ENCODE assay signal across 20 mouse cellular contexts in genomic region chr13:92467891-92468290, GRCm38 (mm10). TPM values are rescaled to one million over a fixed set of nuclear protein-coding genes. Genes with fewer than 3 reads are reported as not detected.
"Had no signal": no experiment of that assay in that cellular context is flagged by ENCODE, and none has a peak within 500 bp of the region (broad histone marks: within the 10 kb centered on the region; RNA-seq: fewer than 3 reads in every experiment).

No protein-coding gene starts in this region.

- H3K27ac ChIP-seq: left cerebral cortex, adult 2 months; limb, embryonic 10.5 days; liver, embryonic 15.5 days; macrophage; midbrain, embryonic 15.5 days; neural tube, embryonic 12.5 days had no signal

- DNase-seq: kidney, adult 8-10 months; kidney, postnatal 10 days; lung, adult 2 months; lung, postnatal 10 days; right cerebral cortex, adult 18-20 months; right cerebral cortex, postnatal 25 days; thymus, postnatal 4 days had no signal

- H3K4me3 ChIP-seq: left cerebral cortex, adult 2 months; limb, embryonic 10.5 days; liver, embryonic 15.5 days; megakaryocyte, embryonic 14.5 days; midbrain, embryonic 15.5 days; neural tube, embryonic 12.5 days had no signal

- H3K4me2 ChIP-seq: liver, embryonic 11.5 days; liver, embryonic 15.5 days; midbrain, embryonic 11.5 days; midbrain, embryonic 15.5 days; neural tube, embryonic 12.5 days had no signal

- H3K9ac ChIP-seq: liver, embryonic 15.5 days; midbrain, embryonic 15.5 days; neural tube, embryonic 12.5 days had no signal

- H3K27me3 ChIP-seq: liver, embryonic 15.5 days; megakaryocyte, embryonic 14.5 days; midbrain, embryonic 15.5 days; neural tube, embryonic 12.5 days had no signal

- H3K36me3 ChIP-seq: limb, embryonic 10.5 days; liver, embryonic 15.5 days; midbrain, embryonic 15.5 days had no signal

- H3K4me1 ChIP-seq: limb, embryonic 10.5 days; liver, embryonic 15.5 days; midbrain, embryonic 15.5 days; neural tube, embryonic 12.5 days had no signal

- ATAC-seq: intestine, postnatal 0 days; midbrain, embryonic 15.5 days had no signal

- H3K9me3 ChIP-seq: limb, embryonic 10.5 days; liver, embryonic 15.5 days; midbrain, embryonic 15.5 days; neural tube, embryonic 12.5 days had no signal

RNA-seq across cellular contexts. Expression of gene Fam151b, which starts 15.9 kb away (rescaled TPM):
- polyA plus RNA-seq: liver, embryonic 15.5 days; midbrain, embryonic 11.5 days; neural tube, embryonic 12.5 days had no signal

RNA-seq across cellular contexts. Expression of gene Ankrd34b, which starts 42.2 kb away (rescaled TPM):
- total RNA-seq: monocyte, adult 5-6 weeks; neutrophil, adult 5-6 weeks had no signal
- polyA plus RNA-seq: macrophage; small intestine, adult 2 months had no signal
